Mouse (Mus musculus) CH12.LX (cell line): ENCODE measurements around the gene Asap2. TPM values are rescaled to one million over a fixed set of nuclear protein-coding genes. Genes with fewer than 3 reads are reported as not detected.
A peak's percentile ranks its signal among the peaks of the same experiment; 100 is the strongest.

Experiments used
- DNase-seq: peaks from one replicate; pipeline ENCODE4 v3.0.0-alpha.2; 2013; ENCODE audit errors: extremely low read depth
- H3K27ac ChIP-seq: 2 replicates; pipeline ENCODE4 v1.5.1; 2012; ENCODE audit warnings: low read depth, mild to moderate bottlenecking, control low read depth, moderate library complexity; ENCODE audit not compliant: insufficient read depth
- H3K27me3 ChIP-seq: replicated peaks from 2 replicates; pipeline ENCODE3; 2012; ENCODE audit warnings: inconsistent platforms
- H3K36me3 ChIP-seq, 2 experiments: replicated peaks in 1 of 2; 2 replicates each; pipeline versions ENCODE3 to v1.6.1; 2012; ENCODE audit warnings: inconsistent platforms in 1 of 2, low read length in 1 of 2, mild to moderate bottlenecking in 1 of 2, mixed read lengths in 1 of 2, moderate library complexity in 1 of 2; ENCODE audit not compliant: control insufficient read depth in 1 of 2, insufficient read depth in 1 of 2
- H3K4me1 ChIP-seq, 2 experiments: 2 replicates each; pipeline ENCODE4 v1.6.1; 2012; ENCODE audit warnings: inconsistent platforms in 1 of 2, moderate library complexity in 1 of 2; ENCODE audit not compliant: insufficient read depth in 2 of 2, control insufficient read depth in 1 of 2
- H3K4me2 ChIP-seq: 2 replicates; pipeline ENCODE4 v1.6.1; 2012; ENCODE audit warnings: low read depth, mild to moderate bottlenecking, control low read depth; ENCODE audit not compliant: poor library complexity, insufficient read depth, severe bottlenecking
- H3K4me3 ChIP-seq, 3 experiments: fragments of 150-350 bp in 1 of 3; sonication (generic) in 1 of 3; replicated peaks in 1 of 3; 2 replicates each; pipeline versions ENCODE3 to v1.5.1; 2011 to 2012; ENCODE audit warnings: low read depth in 2 of 3, low read length in 2 of 3, mild to moderate bottlenecking in 2 of 3, moderate library complexity in 2 of 3, control low read depth in 1 of 3, improper control_type of control experiment in 1 of 3, inconsistent platforms in 1 of 3, mixed read lengths in 1 of 3; ENCODE audit not compliant: poor library complexity in 1 of 3
- H3K79me2 ChIP-seq: replicated peaks from 2 replicates; pipeline ENCODE4 v1.6.1; 2012; ENCODE audit warnings: mild to moderate bottlenecking, moderate library complexity; ENCODE audit not compliant: control insufficient read depth, poor library complexity, insufficient read depth, severe bottlenecking; ENCODE audit errors: extremely low read depth
- H3K9ac ChIP-seq: 2 replicates; pipeline ENCODE4 v1.6.1; 2012; ENCODE audit warnings: low read depth, mild to moderate bottlenecking, control low read depth, moderate library complexity; ENCODE audit not compliant: insufficient read depth
- H3K9me3 ChIP-seq: replicated peaks from 2 replicates; pipeline ENCODE3; 2012; ENCODE audit warnings: low read length, inconsistent platforms, mixed read lengths
- BHLHE40 ChIP-seq: IDR thresholded peaks from 2 replicates; pipeline ENCODE4 v1.6.1; 2011; ENCODE audit warnings: mild to moderate bottlenecking, low read depth, low read length, improper control_type of control experiment
- CHD1 ChIP-seq: IDR thresholded peaks from 2 replicates; pipeline ENCODE4 v1.6.1; 2012; ENCODE audit warnings: low read depth, low read length, improper control_type of control experiment, inconsistent platforms
- CHD2 ChIP-seq: IDR thresholded peaks from 2 replicates; pipeline ENCODE4 v1.6.1; 2011; ENCODE audit warnings: low read length, improper control_type of control experiment
- CTCF ChIP-seq, 2 experiments: IDR thresholded peaks in 1 of 2; conservative IDR thresholded peaks in 1 of 2; 2 replicates each; pipeline ENCODE4 v1.5.1; 2011 to 2012; ENCODE audit warnings: low read depth in 2 of 2, low read length in 2 of 2, improper control_type of control experiment in 1 of 2, inconsistent platforms in 1 of 2, mild to moderate bottlenecking in 1 of 2, moderate library complexity in 1 of 2
- E2F4 ChIP-seq: IDR thresholded peaks from 2 replicates; pipeline ENCODE4 v1.6.1; 2011; ENCODE audit warnings: low read depth, low read length, improper control_type of control experiment; ENCODE audit not compliant: insufficient replicate concordance
- ELF1 ChIP-seq: IDR thresholded peaks from 2 replicates; pipeline ENCODE4 v1.6.1; 2014; ENCODE audit warnings: low read depth, mild to moderate bottlenecking, inconsistent platforms, low read length, improper control_type of control experiment
- EP300 ChIP-seq: IDR thresholded peaks from 2 replicates; pipeline ENCODE4 v1.6.1; 2011; ENCODE audit warnings: low read length, improper control_type of control experiment
- ETS1 ChIP-seq: conservative IDR thresholded peaks from 2 replicates; pipeline ENCODE4 v1.6.1; 2012; ENCODE audit warnings: low read depth, mild to moderate bottlenecking, inconsistent platforms, low read length, improper control_type of control experiment, moderate library complexity
- GABPA ChIP-seq: IDR thresholded peaks from 2 replicates; pipeline ENCODE4 v1.6.1; 2012; ENCODE audit warnings: low read depth, low read length, improper control_type of control experiment, inconsistent platforms; ENCODE audit not compliant: insufficient replicate concordance
- HCFC1 ChIP-seq: IDR thresholded peaks from 2 replicates; pipeline ENCODE4 v1.6.1; 2012; ENCODE audit warnings: low read depth, mild to moderate bottlenecking, inconsistent platforms, low read length, improper control_type of control experiment
- IRF4 ChIP-seq: IDR thresholded peaks from 2 replicates; pipeline ENCODE4 v1.6.1; 2014; ENCODE audit warnings: low read depth, mild to moderate bottlenecking, inconsistent platforms, low read length, improper control_type of control experiment
- JUN ChIP-seq: IDR thresholded peaks from 2 replicates; pipeline ENCODE4 v1.6.1; 2011; ENCODE audit warnings: low read depth, mild to moderate bottlenecking, low read length, improper control_type of control experiment, moderate library complexity; ENCODE audit not compliant: insufficient read depth
- JUND ChIP-seq: conservative IDR thresholded peaks from 2 replicates; pipeline ENCODE4 v1.6.1; 2011; ENCODE audit warnings: low read depth, low read length, improper control_type of control experiment
- KAT2A ChIP-seq: IDR thresholded peaks from 2 replicates; pipeline ENCODE4 v1.6.1; 2012; ENCODE audit warnings: low read length, improper control_type of control experiment, inconsistent platforms; ENCODE audit not compliant: insufficient replicate concordance
- MAFK ChIP-seq: IDR thresholded peaks from 2 replicates; pipeline ENCODE4 v1.6.1; 2011; ENCODE audit warnings: low read length, improper control_type of control experiment; ENCODE audit not compliant: insufficient replicate concordance
- MAX ChIP-seq: IDR thresholded peaks from 2 replicates; pipeline ENCODE4 v1.6.1; 2011; ENCODE audit warnings: low read length, improper control_type of control experiment
- MAZ ChIP-seq: IDR thresholded peaks from 2 replicates; pipeline ENCODE4 v1.6.1; 2012; ENCODE audit warnings: low read depth, mild to moderate bottlenecking, inconsistent platforms, low read length, improper control_type of control experiment, moderate library complexity
- MEF2A ChIP-seq: IDR thresholded peaks from 2 replicates; pipeline ENCODE4 v1.6.1; 2014; ENCODE audit warnings: low read depth, mild to moderate bottlenecking, inconsistent platforms, low read length, improper control_type of control experiment, borderline replicate concordance
- MXI1 ChIP-seq: IDR thresholded peaks from 2 replicates; pipeline ENCODE4 v1.6.1; 2011; ENCODE audit warnings: mild to moderate bottlenecking, low read depth, low read length, improper control_type of control experiment
- MYC ChIP-seq: IDR thresholded peaks from 2 replicates; pipeline ENCODE4 v1.6.1; 2011; ENCODE audit warnings: low read depth, mild to moderate bottlenecking, improper control_type of control experiment, low read length
- NELFE ChIP-seq: IDR thresholded peaks from 2 replicates; pipeline ENCODE4 v1.6.1; 2011; ENCODE audit warnings: low read depth, low read length, improper control_type of control experiment
- NRF1 ChIP-seq: IDR thresholded peaks from 2 replicates; pipeline ENCODE4 v1.6.1; 2014; ENCODE audit warnings: low read depth, mild to moderate bottlenecking, inconsistent platforms, low read length, improper control_type of control experiment, moderate library complexity
- PAX5 ChIP-seq: IDR thresholded peaks from 2 replicates; pipeline ENCODE4 v1.6.1; 2012; ENCODE audit warnings: low read length, inconsistent platforms, mixed read lengths
- POLR2A ChIP-seq: IDR thresholded peaks from 2 replicates; pipeline ENCODE4 v1.6.1; 2011; ENCODE audit warnings: low read depth, mild to moderate bottlenecking, improper control_type of control experiment, low read length
- POLR2AphosphoS2 ChIP-seq: IDR thresholded peaks from 2 replicates; pipeline ENCODE4 v1.6.1; 2011; ENCODE audit warnings: low read depth, low read length, improper control_type of control experiment
- RAD21 ChIP-seq: IDR thresholded peaks from 2 replicates; pipeline ENCODE4 v1.6.1; 2011; ENCODE audit warnings: low read depth, mild to moderate bottlenecking, low read length, improper control_type of control experiment, moderate library complexity
- RCOR1 ChIP-seq: conservative IDR thresholded peaks from 2 replicates; pipeline ENCODE4 v1.6.1; 2012; ENCODE audit warnings: low read depth, mild to moderate bottlenecking, inconsistent platforms, low read length, improper control_type of control experiment
- SIN3A ChIP-seq: IDR thresholded peaks from 2 replicates; pipeline ENCODE4 v1.6.1; 2012; ENCODE audit warnings: low read length, improper control_type of control experiment, inconsistent platforms
- SMC3 ChIP-seq: IDR thresholded peaks from 2 replicates; pipeline ENCODE4 v1.6.1; 2011; ENCODE audit warnings: low read depth, low read length, improper control_type of control experiment
- TCF12 ChIP-seq: IDR thresholded peaks from 2 replicates; pipeline ENCODE4 v1.6.1; 2014; ENCODE audit warnings: low read depth, mild to moderate bottlenecking, inconsistent platforms, low read length, improper control_type of control experiment
- UBTF ChIP-seq: IDR thresholded peaks from 2 replicates; pipeline ENCODE4 v1.6.1; 2012; ENCODE audit warnings: low read depth, mild to moderate bottlenecking, inconsistent platforms, low read length, improper control_type of control experiment, moderate library complexity
- USF1 ChIP-seq: IDR thresholded peaks from 2 replicates; pipeline ENCODE4 v1.6.1; 2014; ENCODE audit warnings: low read depth, mild to moderate bottlenecking, inconsistent platforms, low read length, improper control_type of control experiment
- USF2 ChIP-seq: conservative IDR thresholded peaks from 2 replicates; pipeline ENCODE4 v1.6.1; 2011; ENCODE audit warnings: low read depth, low read length, improper control_type of control experiment
- ZC3H11A ChIP-seq: IDR thresholded peaks from 2 replicates; pipeline ENCODE4 v1.6.1; 2012; ENCODE audit warnings: low read depth, mild to moderate bottlenecking, inconsistent platforms, low read length, improper control_type of control experiment
- ZKSCAN1 ChIP-seq: IDR thresholded peaks from 2 replicates; pipeline ENCODE4 v1.6.1; 2012; ENCODE audit warnings: low read depth, inconsistent platforms, low read length, improper control_type of control experiment, borderline replicate concordance
- ZMIZ1 ChIP-seq: IDR thresholded peaks from 2 replicates; pipeline ENCODE4 v1.6.1; 2012; ENCODE audit warnings: low read depth, mild to moderate bottlenecking, inconsistent platforms, low read length, improper control_type of control experiment
- ZNF384 ChIP-seq: IDR thresholded peaks from 2 replicates; pipeline ENCODE4 v1.6.1; 2012; ENCODE audit warnings: low read depth, low read length, improper control_type of control experiment, inconsistent platforms
- dilution Hi-C: fragments of 300-500 bp; cut with MboI; formaldehyde crosslinking; loops from 2 replicates; pipeline ENCODE4 v1.14.3; 2020; ENCODE audit warnings: low sequenced_read_pairs; ENCODE audit not compliant: extremely low pct_unique_long_range_greater_than_20kb, extremely low pct_ligation_motif_present
- in situ Hi-C: fragments of 300-500 bp; cut with MboI; formaldehyde crosslinking; loops from 3 replicates; pipeline ENCODE4 v1.14.3; 2019; ENCODE audit warnings: low sequenced_read_pairs, low pct_ligation_motif_present, low pct_unique_long_range_greater_than_20kb, mixed read lengths
- polyA plus RNA-seq: library from polyadenylated mRNA; unstranded; fragments of >175 nt; gene quantifications from 2 replicates; pipeline ENCODE4 v1.2.1, GENCODE M21; 2012; ENCODE audit warnings: low read depth; ENCODE audit not compliant: insufficient read length
- total RNA-seq, 2 experiments: library from RNA; depleted of rRNA; stranded (reverse); fragments of 300-350 nt in 1 of 2; fragments of >200 nt in 1 of 2; gene quantifications; 2 replicates each; pipeline ENCODE4 v1.2.3; 2012 to 2014

Gene Asap2
- total and polyA plus RNA-seq, 3 experiments, result 0.17 to 0.64 (median 0.17) TPM

DNA sequence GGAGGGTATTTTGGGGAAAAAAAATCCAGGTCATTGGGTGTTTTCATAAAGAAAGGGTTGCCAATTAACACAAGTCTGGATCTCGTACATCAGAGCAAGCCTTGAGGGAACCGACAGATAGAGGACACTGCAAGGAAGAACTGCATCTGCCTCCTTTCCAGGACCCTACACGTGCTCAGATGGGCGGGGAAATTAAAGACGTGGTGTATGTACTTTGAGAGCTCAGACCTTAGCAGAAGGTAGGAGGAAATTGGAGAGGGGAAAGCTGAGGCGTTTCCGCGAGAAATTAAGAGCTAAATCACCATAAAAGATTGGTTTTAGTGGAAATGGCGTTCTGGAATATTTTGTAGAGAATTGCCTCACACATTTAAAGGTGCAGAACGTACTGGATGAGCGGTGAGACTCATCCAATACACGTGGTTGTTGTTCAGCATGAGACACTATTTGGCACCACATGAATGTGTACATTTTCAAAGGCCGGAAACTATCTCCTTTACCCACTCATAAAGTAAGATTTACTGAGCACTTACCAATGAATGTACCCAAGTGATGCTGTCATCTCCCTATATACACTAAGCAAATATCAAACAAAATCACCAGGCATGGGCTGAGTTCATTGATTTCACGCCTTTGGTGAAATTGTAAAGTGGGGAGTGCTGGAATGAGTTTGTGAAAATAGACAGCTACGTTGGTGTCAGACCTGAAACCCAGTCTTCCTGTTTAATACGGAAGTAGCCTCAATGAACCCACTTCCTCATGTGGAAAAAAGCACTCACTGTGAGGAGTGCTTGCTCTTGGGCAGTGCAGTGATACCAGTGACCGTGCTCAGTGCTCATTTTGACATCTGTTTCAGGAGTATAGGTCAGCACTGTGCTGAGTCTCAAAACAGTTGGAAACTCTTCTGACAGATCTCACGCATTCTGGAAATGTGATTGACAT lies 296.7 kb downstream of the Asap2 start:
- Histone ChIP-seq H3K4me2 (peak overlapping the region; percentile 70), H3K36me3 (peaks cover 19 to 51% of the 10 kb centered on the region in 2 experiments), H3K27me3 (no peaks in the 10 kb centered on the region), H3K79me2 (peaks cover 48% of the 10 kb centered on the region), H3K4me3 (peak overlapping the region; percentile 90 to 94 (median 92)), H3K4me1 (peaks cover 6 to 17% of the 10 kb centered on the region in 2 experiments; a peak in 3 of 4 replicates), H3K9me3 (no peaks in the 10 kb centered on the region), H3K9ac (peak overlapping the region; percentile 90), H3K27ac (peak overlapping the region; percentile 18)
- in situ Hi-C loops (loop anchor here (25.0 kb wide), 1 partner anchor 325 kb away; no protein-coding TSS in a partner anchor), dilution Hi-C loops (no loop called here)
- DNase-seq, result peak; percentile 72
- TF ChIP-seq POLR2A, result no peak; the same call in 1 of the 2 replicates
- TF ChIP-seq IRF4, result peak; percentile 63; the same call in 1 of the 2 replicates
- peak; percentile 60 for TF ChIP-seq JUND
- TF ChIP-seq NRF1, result 0 out of 2 replicates have a peak, but pooled peaks have one; percentile 21
- TF ChIP-seq HCFC1, result peak; percentile 65
- peak; percentile 93 for TF ChIP-seq ELF1
- TF ChIP-seq CHD1, result no peak
- TF ChIP-seq POLR2AphosphoS2, result no peak; the same call in 1 of the 2 replicates
- 0 out of 2 replicates have a peak, but pooled peaks have one; percentile 13 for TF ChIP-seq MAFK
- TF ChIP-seq NELFE, result peak; percentile 55
- peak; percentile 94 for TF ChIP-seq SIN3A
- peak; percentile 74; the same call in 1 of the 2 replicates for TF ChIP-seq RCOR1
- peak; percentile 84 for TF ChIP-seq EP300
- TF ChIP-seq KAT2A, result no peak
- peak; percentile 93 for TF ChIP-seq MXI1
- peak; percentile 87 for TF ChIP-seq MAX
- no peak for TF ChIP-seq GABPA
- TF ChIP-seq ZMIZ1, result no peak
- TF ChIP-seq E2F4, result 0 out of 2 replicates have a peak, but pooled peaks have one; percentile 22
- peak; percentile 44; the same call in 1 of the 2 replicates for TF ChIP-seq BHLHE40
- 0 out of 2 replicates have a peak, but pooled peaks have one; percentile 40 for TF ChIP-seq ZKSCAN1
- TF ChIP-seq ZNF384, result peak; percentile 36; the same call in 1 of the 2 replicates
- TF ChIP-seq MYC, result peak; percentile 77
- peak; percentile 45; the same call in 1 of the 2 replicates for TF ChIP-seq MEF2A
- no peak for TF ChIP-seq PAX5
- TF ChIP-seq JUN, result peak; percentile 42; the same call in 1 of the 2 replicates
- no peak for TF ChIP-seq SMC3
- no peak for TF ChIP-seq CTCF (conservative IDR thresholded peaks at IDR 0.05 in 1 of 2, IDR thresholded peaks at IDR 0.05 in 1 of 2; ENCODE audit: low read depth in 2 of 2, low read length in 2 of 2)
- no peak for TF ChIP-seq RAD21
- no peak for TF ChIP-seq UBTF
- no peak for TF ChIP-seq ZC3H11A
- TF ChIP-seq MAZ, result no peak
- no peak for TF ChIP-seq CHD2
- peak; percentile 37; the same call in 1 of the 2 replicates for TF ChIP-seq TCF12
- TF ChIP-seq USF2, result no peak
- TF ChIP-seq USF1, result no peak
- peak; percentile 35; the same call in 1 of the 2 replicates for TF ChIP-seq ETS1
